Mouse (Mus musculus): ENCODE measurements around the gene Zfp944.
"Not testable (repeated sequence)": the region's sequence is repeated elsewhere in the genome, so short reads cannot be mapped to it uniquely, and the experiment has no call there.

Zfp944 gene

DNA sequence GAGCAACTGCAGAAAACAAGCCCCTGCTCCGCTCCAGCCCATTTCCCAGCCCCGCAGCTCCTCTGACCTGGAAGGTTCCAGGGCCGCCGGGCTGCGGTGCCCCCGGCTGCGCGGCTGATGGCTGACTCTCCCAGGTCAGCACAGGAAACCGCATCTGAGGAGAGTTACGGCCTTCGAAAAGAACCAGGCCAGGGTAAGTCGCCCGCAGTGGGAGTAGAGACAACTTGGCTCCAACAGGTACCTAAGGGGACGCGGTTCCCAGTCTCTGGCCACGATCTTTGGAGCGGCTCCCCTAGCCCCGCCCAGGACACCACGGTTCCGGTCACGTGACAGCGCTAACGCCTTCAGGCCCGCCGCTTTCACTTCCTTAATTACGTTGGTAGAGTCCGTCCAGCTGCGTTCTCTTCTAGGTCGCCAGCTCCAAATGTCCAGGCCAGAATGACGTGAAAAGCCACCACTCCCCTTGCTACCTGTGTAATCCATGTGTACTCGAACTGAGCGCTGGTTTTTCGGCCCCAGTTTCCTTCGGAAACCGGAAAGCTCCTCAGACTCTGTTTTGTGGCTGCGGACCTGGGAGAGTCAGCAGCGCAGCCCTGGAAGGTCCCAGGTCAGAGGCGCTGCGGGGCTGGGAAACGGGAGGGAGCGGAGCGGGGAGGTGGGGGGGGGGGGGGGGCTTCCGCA lies at the start of gene Zfp944, which contains the start of gene Zfp758:
Gene Zfp944 (minus strand): TSS at position 300 of the 681 bp plus-strand sequence.
Gene Zfp758 (plus strand): TSS at position 353 of the 681 bp plus-strand sequence.
- DNase-seq: peak; percentile 49 to 61

DNA sequence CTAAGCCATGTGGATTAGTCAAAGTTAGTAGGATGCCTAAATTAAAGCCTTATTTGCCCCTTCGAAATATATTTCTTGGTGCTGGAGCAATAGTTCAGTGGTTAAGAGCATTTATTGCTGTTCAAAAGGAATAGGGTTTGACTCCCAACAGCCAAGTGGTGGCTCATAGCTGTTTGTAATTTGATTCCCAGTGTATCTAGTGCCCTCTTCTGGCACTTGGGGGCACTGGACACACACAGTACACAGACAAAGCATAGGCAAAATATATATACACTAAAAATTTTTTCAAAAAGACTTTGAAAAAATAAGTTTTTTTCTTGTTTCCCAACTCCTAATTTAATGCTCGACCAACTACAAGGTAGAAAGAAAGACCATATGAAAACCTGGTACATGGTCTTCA lies 49.6 kb upstream of the Zfp944 start:
- peak in 1 of 2 experiments; percentile 18 for DNase-seq

DNA sequence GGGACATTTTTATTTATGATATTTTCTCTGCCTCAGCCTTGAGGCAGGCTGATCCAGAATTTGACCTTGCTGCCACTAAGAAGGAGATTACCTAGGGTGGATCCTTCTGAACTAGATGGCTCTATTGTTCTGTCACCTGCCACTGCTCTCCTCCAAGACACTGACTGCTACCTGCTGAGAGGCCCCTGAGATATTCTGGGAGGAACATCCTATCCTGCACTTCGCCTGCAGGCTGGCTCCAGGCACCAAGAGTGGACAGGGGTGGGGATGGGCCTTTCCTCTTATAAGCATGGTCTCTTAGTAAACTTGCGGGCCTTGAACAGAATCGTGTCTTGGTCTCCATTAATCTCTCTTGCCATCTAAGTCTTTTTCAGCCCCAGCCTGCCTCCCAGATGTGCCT lies 2.7 kb upstream of the Zfp944 start:
- DNase-seq: no peak

DNA sequence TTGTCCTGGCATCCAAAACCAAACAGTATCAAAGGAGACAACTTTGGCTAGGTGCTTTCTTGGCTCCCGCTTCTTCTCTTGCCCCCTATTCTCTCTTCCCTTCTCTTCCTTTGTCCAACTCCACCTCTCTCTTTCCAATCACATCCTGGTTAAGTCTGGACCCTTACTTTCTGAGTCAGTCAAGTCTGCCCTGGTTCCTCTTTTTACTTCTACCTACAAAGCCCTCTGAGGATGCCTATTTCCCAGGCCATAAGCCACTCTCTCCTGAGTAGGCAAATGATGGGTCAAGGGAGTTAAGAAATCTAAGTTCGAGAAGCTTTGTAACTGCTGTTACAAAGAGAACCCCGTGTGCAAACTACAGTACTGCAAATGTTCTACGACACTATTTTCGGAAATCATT lies 628 bp downstream of the Zfp944 start:
- no peak for DNase-seq

DNA sequence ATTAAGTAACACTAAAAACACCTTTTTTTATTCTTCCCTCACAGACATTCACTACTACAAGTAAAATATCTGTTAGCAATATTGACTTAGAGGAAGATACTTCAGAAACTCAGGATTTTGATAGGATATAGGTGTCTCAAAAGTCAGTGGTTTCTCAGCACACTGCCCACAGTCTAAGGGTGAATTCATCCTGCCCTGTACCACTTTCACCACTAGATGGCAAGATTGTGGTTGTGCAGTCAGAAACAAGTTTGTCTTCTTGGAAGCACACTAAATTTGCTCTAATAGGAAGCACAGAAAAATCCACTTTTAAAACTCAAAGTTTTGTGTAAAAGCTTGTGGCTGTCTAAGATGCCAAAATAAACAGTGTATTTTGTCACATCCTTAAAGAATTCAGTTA lies 8.4 kb downstream of the Zfp944 start:
- DNase-seq: peak in 1 of 2 experiments; percentile 17

DNA sequence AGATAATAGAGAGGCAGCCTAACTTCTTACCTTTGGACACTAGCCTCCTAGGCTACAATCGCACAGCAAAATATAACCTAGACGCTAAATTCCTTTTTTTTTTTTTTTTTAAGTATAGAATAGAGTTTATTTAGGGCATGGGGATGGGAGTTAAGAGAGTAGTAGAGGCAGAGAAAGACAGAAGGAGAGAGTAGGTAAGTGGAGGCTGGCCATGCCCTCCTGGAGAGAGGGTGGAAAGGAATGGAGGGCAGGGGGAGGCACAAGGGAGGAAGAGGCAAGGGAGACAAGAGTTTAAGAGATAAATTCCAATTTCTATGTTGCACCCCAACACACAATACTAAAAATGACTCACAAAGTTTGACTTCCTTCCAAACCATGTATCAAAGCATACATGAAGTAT lies 46.0 kb downstream of the Zfp944 start:
- not testable (repeated sequence) for DNase-seq

DNA sequence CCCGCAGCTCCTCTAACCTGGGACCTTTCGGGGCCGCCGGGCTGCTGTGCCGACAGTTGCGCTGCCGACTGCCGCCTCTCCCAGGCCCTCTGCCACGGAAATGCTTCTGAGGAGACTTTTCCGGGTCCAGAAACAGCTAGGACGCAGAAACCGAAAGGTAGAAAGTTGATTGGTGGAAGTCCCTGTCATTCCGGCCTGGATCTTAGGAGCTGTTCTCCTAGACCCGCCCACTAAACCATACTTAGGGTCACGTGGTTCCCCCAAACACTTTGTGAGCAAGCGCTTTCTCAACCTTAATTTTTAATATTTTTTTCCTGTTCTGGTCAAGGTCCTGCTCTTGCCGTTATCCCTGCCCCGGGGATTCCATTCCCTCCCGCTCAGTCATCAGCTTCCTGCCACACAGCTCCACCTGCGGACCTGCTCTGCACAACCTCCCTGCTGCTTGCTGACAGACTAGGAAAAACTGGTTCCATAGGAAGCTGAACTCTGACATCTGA lies 46.4 kb downstream of the Zfp944 start, which contains the start of gene CT030661.1:
Gene CT030661.1 (minus strand): TSS at position 108 of the 497 bp plus-strand sequence.
- DNase-seq: peak; percentile 78 to 81

DNA sequence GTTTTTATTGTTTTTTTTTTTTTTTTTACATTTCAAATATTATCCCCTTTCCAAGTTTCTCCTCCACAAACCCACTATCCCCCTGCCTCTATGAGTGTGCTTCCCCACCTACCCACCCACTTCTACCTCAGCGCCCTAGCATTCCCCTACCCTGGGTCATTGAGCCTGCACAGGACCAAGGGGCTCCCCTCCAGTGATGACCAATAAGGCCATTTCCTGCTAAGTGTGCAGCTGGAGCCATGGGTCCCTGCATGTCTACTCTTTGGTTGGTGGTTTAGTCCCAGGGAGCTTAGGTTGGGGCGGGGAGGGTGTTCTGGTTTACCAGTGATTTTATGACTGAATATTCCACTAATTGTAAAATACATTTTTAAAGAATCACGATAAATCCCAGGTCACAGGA lies 47.0 kb downstream of the Zfp944 start:
- peak in 1 of 2 experiments; percentile 5 for DNase-seq
